Mouse (Mus musculus): ENCODE results near the gene Gba2.

DNA sequence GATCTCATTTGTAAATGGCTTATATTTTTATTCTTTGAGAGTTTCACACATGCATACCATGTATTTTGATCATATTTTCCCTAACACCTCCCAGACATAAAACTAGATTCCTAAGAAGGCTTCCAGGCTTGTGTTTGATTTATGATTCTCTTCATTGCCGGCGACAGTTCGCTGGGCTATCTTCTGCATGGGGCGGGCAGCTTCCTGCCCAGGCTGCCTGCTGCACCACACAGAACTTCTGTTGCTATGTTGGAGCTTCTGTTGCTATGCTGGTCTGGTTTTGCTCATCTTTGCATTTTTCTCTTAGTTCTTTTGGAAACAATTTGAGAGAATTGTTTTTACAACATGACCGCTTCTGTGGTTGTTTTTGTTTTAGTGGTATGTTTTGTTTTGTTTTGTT lies 12.9 kb upstream of the Gba2 start:
- no peak for TF ChIP-seq GATA1 (IDR thresholded peaks at IDR 0.05; ENCODE audit: low read length)
- no peak for TF ChIP-seq TAL1 (IDR thresholded peaks at IDR 0.05; ENCODE audit: low read length)
